Mouse (Mus musculus) hindbrain, postnatal 0 days (tissue): Measurements from ENCODE around the gene Pdia3. TPM values are rescaled to one million over a fixed set of nuclear protein-coding genes. Genes with fewer than 3 reads are reported as not detected.

Source experiments
- ATAC-seq: fragments of 200-750 bp; cut with Nextera tagmentation; 2 replicates; pipeline ENCODE4 v1.8.0; 2017; ENCODE audit warnings: mild to moderate bottlenecking, moderate TSS enrichment, moderate library complexity
- DNase-seq: peaks from one replicate; pipeline ENCODE4 v3.0.0-alpha.2; 2015; ENCODE audit warnings: low spot score
- H3K27ac ChIP-seq: fragments of 300-500 bp; sonication (generic); 2 replicates; pipeline ENCODE4 v1.5.1; 2014; ENCODE audit warnings: mild to moderate bottlenecking
- H3K27me3 ChIP-seq: fragments of 300-500 bp; sonication (generic); 2 replicates; pipeline ENCODE4 v1.6.1; 2014; ENCODE audit warnings: low read length, mixed read lengths; ENCODE audit not compliant: insufficient read depth
- H3K36me3 ChIP-seq: fragments of 300-500 bp; sonication (generic); 2 replicates; pipeline ENCODE4 v1.6.1; 2014; ENCODE audit warnings: low read length, mixed read lengths; ENCODE audit not compliant: insufficient read depth
- H3K4me1 ChIP-seq: fragments of 300-500 bp; sonication (generic); 2 replicates; pipeline ENCODE4 v1.6.1; 2014; ENCODE audit warnings: antibody characterized with exemption, low read length, mixed read lengths; ENCODE audit not compliant: insufficient read depth
- H3K4me2 ChIP-seq: fragments of 300-500 bp; sonication (generic); 2 replicates; pipeline ENCODE4 v1.6.1; 2014; ENCODE audit warnings: low read depth, mild to moderate bottlenecking, low read length, moderate library complexity, mixed read lengths
- H3K4me3 ChIP-seq: fragments of 300-500 bp; sonication (generic); 2 replicates; pipeline ENCODE4 v1.5.1; 2014; ENCODE audit warnings: low read length
- H3K9ac ChIP-seq: fragments of 300-500 bp; sonication (generic); replicated peaks from 2 replicates; pipeline ENCODE4 v1.6.1; 2014; ENCODE audit warnings: mild to moderate bottlenecking, low read length, moderate library complexity, mixed read lengths
- H3K9me3 ChIP-seq: fragments of 300-500 bp; sonication (generic); 2 replicates; pipeline ENCODE4 v1.6.1; 2016; ENCODE audit warnings: low read length, mixed read lengths
- CTCF ChIP-seq: IDR thresholded peaks from 2 replicates; pipeline ENCODE4 v1.5.1; 2016; ENCODE audit warnings: antibody characterized with exemption, control low read depth, low read depth
- WGBS: fragments of 180-500 bp; shearing (Covaris S2); extraction: QIAGEN DNeasy Blood & Tissue Kit; methylation state at CpG from one replicate; pipeline ENCODE4 v1.1.7; 2014; 5-methylcytosine and 5-hydroxymethylcytosine counted together
- polyA plus RNA-seq: library from polyadenylated mRNA; unstranded; fragments of >200 nt; fragmentation: Nextera tagmentation; extraction: Ambion mirVana; gene quantifications from 2 replicates; pipeline ENCODE4 v1.2.1, GENCODE M21; 2015
- total RNA-seq: library from RNA; depleted of rRNA; stranded (reverse); fragments of >200 nt; gene quantifications from 2 replicates; pipeline ENCODE4 v1.2.3, GENCODE M21; 2014

Pdia3 gene
- total and polyA plus RNA-seq, 2 experiments from 2014 or later = 47.4 to 296 TPM

- H3K36me3 ChIP-seq = no peaks in the 10 kb centered on the region
- no peak for TF ChIP-seq CTCF
These were observed 10.3 kb upstream of the Pdia3 start for GRCm38 (mm10) chr2:121403296-121403695.

GRCm38 (mm10) chr2:121408160-121408559, 5.4 kb upstream of the Pdia3 start:
- H3K9ac ChIP-seq = no peak overlapping the region
- no peaks in the 10 kb centered on the region for H3K36me3 ChIP-seq
- DNase-seq (no peak), ATAC-seq (no peak)
- H3K9me3 ChIP-seq = no peaks in the 10 kb centered on the region
- H3K4me1 ChIP-seq = 0 out of 2 replicates have a peak, but pooled peaks cover 2% of the 10 kb centered on the region
- WGBS = 33% methylated on average over 4 of the region's 4 CpGs
- no peaks in the 10 kb centered on the region for H3K27me3 ChIP-seq
- H3K4me2 ChIP-seq = no peak overlapping the region
- H3K27ac ChIP-seq = no peak overlapping the region
- TF ChIP-seq CTCF = peak; percentile 40
- H3K4me3 ChIP-seq = no peak overlapping the region

More at GRCm38 (mm10) chr2:121403296-121403695, 10.3 kb upstream of the Pdia3 start:
- DNase-seq (no peak), ATAC-seq (no peak)
- Histone ChIP-seq H3K27ac (no peak overlapping the region), H3K27me3 (no peaks in the 10 kb centered on the region), H3K4me2 (no peak overlapping the region), H3K4me1 (no peaks in the 10 kb centered on the region), H3K4me3 (no peak overlapping the region), H3K9me3 (no peaks in the 10 kb centered on the region), H3K9ac (no peak overlapping the region)

GRCm38 (mm10) chr2:121412843-121413386, 660 bp upstream of the Pdia3 start:
- DNase-seq (no peak), ATAC-seq (peak; percentile 0; the same call in 1 of the 2 replicates)
- peaks cover 6% of the 10 kb centered on the region; the same call in 1 of the 2 replicates for H3K36me3 ChIP-seq
- H3K9ac ChIP-seq = peak overlapping the region; percentile 91
- H3K4me2 ChIP-seq = peak overlapping the region; percentile 59
- H3K27me3 ChIP-seq = no peaks in the 10 kb centered on the region
- H3K4me3 ChIP-seq = peak overlapping the region; percentile 72
- no peak for TF ChIP-seq CTCF
- peaks cover 11% of the 10 kb centered on the region; the same call in 1 of the 2 replicates for H3K4me1 ChIP-seq
- 13% methylated on average over 4 of the region's 4 CpGs for WGBS
- H3K27ac ChIP-seq = peak overlapping the region; percentile 92
- H3K9me3 ChIP-seq = no peaks in the 10 kb centered on the region

GRCm38 (mm10) chr2:121414139-121414685, 637 bp downstream of the Pdia3 start:
- no peaks in the 10 kb centered on the region for H3K9me3 ChIP-seq
- ATAC-seq (peak; percentile 39), DNase-seq (no peak)
- H3K4me1 ChIP-seq = peaks cover 11% of the 10 kb centered on the region; the same call in 1 of the 2 replicates
- H3K4me2 ChIP-seq = peak overlapping the region; percentile 59
- 1% methylated on average over 23 of the region's 32 CpGs for WGBS
- H3K36me3 ChIP-seq = peaks cover 7% of the 10 kb centered on the region; the same call in 1 of the 2 replicates
- H3K9ac ChIP-seq = peak overlapping the region; percentile 91
- H3K27me3 ChIP-seq = no peaks in the 10 kb centered on the region
- TF ChIP-seq CTCF = no peak
- peak overlapping the region; percentile 72 for H3K4me3 ChIP-seq
- H3K27ac ChIP-seq = peak overlapping the region; percentile 92

- no peak for ATAC-seq
- Histone ChIP-seq H3K4me2 (peak overlapping the region; percentile 59), H3K4me3 (peak overlapping the region; percentile 72), H3K27me3 (no peaks in the 10 kb centered on the region), H3K9me3 (no peaks in the 10 kb centered on the region), H3K9ac (peak overlapping the region; percentile 9), H3K27ac (no peak overlapping the region), H3K4me1 (peaks cover 11% of the 10 kb centered on the region; the same call in 1 of the 2 replicates), H3K36me3 (peaks cover 7% of the 10 kb centered on the region; the same call in 1 of the 2 replicates)
- no peak for DNase-seq
- no peak for TF ChIP-seq CTCF
- WGBS = 63% methylated on average over 3 of the region's 3 CpGs
These were observed 1.5 kb downstream of the Pdia3 start for GRCm38 (mm10) chr2:121415103-121415502.

GRCm38 (mm10) chr2:121415591-121415990, 2.0 kb downstream of the Pdia3 start:
- Histone ChIP-seq H3K4me1 (peaks cover 11% of the 10 kb centered on the region; the same call in 1 of the 2 replicates), H3K27me3 (no peaks in the 10 kb centered on the region), H3K27ac (no peak overlapping the region), H3K36me3 (peaks cover 7% of the 10 kb centered on the region; the same call in 1 of the 2 replicates), H3K9ac (peak overlapping the region; percentile 9; the same call in 1 of the 2 replicates), H3K4me2 (peak overlapping the region; percentile 59), H3K4me3 (no peak overlapping the region), H3K9me3 (no peaks in the 10 kb centered on the region)
- 71% methylated on average over 3 of the region's 3 CpGs for WGBS
- ATAC-seq (no peak), DNase-seq (no peak)
- no peak for TF ChIP-seq CTCF

GRCm38 (mm10) chr2:121416356-121416755, 2.8 kb downstream of the Pdia3 start:
- H3K4me1 ChIP-seq = peaks cover 11% of the 10 kb centered on the region; the same call in 1 of the 2 replicates
- H3K4me2 ChIP-seq = no peak overlapping the region
- no peak overlapping the region for H3K4me3 ChIP-seq
- H3K27ac ChIP-seq = no peak overlapping the region
- H3K9ac ChIP-seq = no peak overlapping the region
- WGBS = 88% methylated on average over 6 of the region's 6 CpGs
- H3K36me3 ChIP-seq = peaks cover 7% of the 10 kb centered on the region; the same call in 1 of the 2 replicates
- DNase-seq (no peak), ATAC-seq (no peak)
- no peak for TF ChIP-seq CTCF
- no peaks in the 10 kb centered on the region for H3K27me3 ChIP-seq
- H3K9me3 ChIP-seq = no peaks in the 10 kb centered on the region
